Mouse (Mus musculus) heart, postnatal 36 days (tissue): Measurements from ENCODE around the gene Cenpf. TPM values are rescaled to one million over a fixed set of nuclear protein-coding genes. Genes with fewer than 3 reads are reported as not detected.
"Not testable (repeated sequence)": the region's sequence is repeated elsewhere in the genome, so short reads cannot be mapped to it uniquely, and the experiment has no call there.

Source experiments
- DNase-seq, 2 experiments: peaks; one replicate each; pipeline ENCODE4 v3.0.0; 2021 to 2022
- intact Hi-C: fragments of 180-260 bp; cut with DNase I; formaldehyde crosslinking; loops from one replicate; pipeline ENCODE4 v1.15.1; 2025
- total RNA-seq, 2 experiments: library from RNA; stranded (reverse); gene quantifications; 2 replicates each; pipeline ENCODE4 v1.2.3; 2021

Cenpf gene
- total RNA-seq, 2 experiments from 2014 or later: 2.8 to 5.0 TPM

DNA sequence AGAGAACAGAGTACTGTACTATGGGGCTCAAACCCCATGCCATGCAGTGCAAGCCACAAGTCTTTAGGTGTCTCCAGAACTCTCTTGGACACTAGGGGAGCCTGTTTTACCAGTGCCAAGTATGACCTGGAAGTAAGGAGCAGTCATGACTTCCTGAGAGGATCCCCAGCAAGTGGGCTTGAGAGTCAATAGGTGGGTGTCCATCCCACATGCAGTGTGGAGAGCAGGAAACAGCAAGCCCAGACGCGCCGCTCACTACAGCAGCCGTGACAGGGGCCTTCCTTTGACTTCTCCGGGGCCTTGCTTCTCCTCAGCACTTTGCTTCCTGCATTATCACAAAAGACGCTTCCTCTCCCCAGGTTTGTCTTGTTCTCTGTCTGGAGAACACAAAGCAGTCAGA, 12.3 kb upstream of the Cenpf start:
- intact Hi-C loops: loop anchor here (2.0 kb wide), 1 partner anchor 227 kb away; no protein-coding TSS in a partner anchor
- no peak for DNase-seq

DNA sequence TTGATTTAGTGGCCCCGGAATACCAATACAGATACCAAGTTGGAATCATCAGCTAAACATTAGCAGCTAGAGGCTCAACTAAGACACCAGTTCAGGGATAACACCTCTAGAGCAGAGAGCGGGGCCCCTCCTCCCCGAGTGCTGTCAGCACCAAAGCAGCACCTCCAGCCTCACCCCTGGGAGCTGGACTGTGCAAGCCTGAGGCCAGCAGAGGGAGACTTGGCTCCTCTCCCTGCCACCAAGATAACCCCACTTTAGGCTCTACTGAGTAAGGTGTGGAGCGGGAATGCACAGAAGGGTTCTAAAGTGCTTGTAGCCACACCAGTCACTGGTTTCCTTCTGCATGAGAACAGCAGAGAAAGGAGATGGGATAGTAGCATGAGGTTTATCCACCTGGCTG, 10.5 kb upstream of the Cenpf start:
- intact Hi-C loops: loop anchor here (10.0 kb wide), 1 partner anchor 476 kb away; the partner anchor contains the start of gene Prox1

DNA sequence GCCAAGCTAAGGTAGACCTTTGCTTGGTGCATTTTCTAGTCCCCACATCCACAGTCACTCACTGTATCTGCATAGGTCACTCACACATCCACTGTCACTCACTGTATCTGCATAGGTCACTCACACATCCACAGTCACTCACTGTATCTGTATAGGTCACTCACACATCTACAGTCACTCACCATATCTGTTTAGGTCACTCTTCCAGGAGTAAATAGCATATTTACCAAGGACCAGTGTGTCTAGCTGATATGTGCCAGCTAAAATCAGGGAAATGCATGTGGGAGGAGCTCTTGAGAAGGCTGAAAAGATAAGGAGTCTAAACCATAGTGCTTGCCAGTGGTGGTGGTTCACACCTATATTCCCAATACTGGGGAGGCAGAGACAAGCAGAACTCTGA, 7.4 kb upstream of the Cenpf start:
- intact Hi-C loops: loop anchor here (10.0 kb wide), 1 partner anchor 479 kb away; the partner anchor contains the start of gene Prox1
- DNase-seq: no peak

More for the DNA sequence above, 10.5 kb upstream of the Cenpf start:
- peak; percentile 36 to 40 for DNase-seq

DNA sequence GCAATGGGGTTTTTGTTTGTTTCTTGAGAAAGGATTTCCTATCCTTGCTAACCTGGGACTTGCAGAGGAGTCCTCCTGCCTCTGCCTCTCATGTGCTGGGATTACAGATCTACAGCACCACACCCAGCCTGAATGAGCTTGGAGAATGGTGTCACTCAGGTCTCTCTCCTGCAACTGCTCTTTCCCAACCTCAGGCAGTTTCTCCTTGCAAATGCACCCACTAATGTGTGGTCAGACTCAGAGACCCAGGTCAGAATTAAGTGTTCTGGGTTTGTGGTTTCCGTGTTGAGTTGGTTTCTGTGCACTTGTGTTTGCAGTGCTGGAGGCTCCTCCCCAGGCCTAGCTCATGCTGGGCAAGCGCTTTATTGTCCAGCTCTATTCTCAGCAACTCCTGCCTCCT, 6.5 kb upstream of the Cenpf start:
- intact Hi-C loops: loop anchor here (10.0 kb wide), 1 partner anchor 480 kb away; the partner anchor contains the start of gene Prox1
- DNase-seq: no peak

DNA sequence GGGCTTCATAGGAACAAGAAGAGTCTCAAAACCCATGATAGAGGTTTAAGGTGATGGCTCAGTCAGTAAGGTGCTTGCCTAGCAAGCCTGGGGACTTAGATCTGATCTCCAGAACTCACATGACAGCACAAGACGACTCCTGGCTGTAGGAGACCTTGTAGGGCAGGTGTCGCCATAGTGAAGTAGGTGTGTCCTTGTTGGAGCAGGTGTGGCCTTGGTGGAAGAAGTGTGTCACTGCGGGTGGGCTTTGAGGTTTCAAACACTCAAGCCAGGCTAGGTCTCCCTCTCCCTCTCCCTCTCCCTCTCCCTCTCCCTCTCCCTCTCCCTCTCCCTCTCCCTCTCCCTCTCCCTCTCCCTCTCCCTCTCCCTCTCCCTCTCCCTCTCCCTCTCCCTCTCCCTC, 4.6 kb upstream of the Cenpf start:
- DNase-seq: not testable (repeated sequence)
- intact Hi-C loops: loop anchor here (10.0 kb wide), 1 partner anchor 482 kb away; the partner anchor contains the start of gene Prox1

DNA sequence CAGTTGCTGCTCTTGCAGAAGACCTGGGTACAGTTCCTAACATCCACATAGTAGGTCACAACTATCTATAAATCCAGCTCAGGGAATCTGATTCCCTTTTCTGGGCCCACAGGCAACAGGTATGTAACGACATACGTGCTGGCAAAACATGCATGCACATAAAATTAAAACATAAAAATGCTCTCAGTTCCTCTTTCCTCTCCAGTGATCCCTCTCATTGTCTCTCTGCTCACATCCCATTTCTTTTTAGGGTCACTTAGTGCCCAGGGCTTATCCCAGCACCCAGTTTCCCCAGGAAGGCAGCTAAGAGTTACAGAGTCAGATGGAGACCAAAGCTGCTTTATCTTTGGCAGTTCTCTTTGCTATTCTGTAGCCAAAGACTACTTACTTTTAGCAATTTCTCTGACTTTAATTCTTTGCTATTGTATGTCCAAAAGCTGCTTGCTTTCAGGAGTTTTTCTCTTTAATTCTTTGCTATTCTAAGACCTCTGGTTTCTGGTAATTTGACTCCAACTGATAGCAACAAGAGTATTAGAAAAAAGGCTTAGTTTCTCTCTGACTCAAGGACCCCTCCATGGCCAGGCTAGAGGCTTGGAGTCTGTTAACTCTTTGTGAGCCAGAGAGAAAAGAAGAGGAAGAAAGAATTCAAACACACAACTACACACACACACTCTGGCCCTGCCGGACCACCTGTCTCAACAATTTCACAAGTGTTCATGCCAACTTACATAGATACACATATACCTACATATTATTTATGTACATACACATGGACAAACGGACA, 1.4 kb upstream of the Cenpf start:
- no peak for DNase-seq
- intact Hi-C loops: loop anchor here (5.0 kb wide), 1 partner anchor 238 kb away; no protein-coding TSS in a partner anchor

DNA sequence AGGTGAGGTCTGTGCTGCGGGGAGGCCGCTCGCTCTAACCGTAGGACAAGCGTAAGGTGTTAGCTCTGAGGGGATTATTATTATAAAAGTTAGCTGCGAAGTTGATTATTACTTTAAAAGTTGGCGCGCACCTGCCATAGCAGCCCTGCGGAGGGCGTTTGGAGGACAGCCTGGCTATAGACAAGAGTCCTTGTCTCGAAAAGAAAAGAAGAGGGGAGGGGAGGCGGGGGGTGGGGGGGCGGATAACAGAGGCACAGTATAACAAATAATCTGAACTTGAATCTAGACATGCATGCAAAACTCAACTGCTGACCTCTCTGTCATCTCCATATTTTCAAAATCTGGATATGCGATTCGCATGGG, 483 bp upstream of the Cenpf start:
- DNase-seq: no peak
- intact Hi-C loops: loop anchor here (5.0 kb wide), 1 partner anchor 239 kb away; no protein-coding TSS in a partner anchor

DNA sequence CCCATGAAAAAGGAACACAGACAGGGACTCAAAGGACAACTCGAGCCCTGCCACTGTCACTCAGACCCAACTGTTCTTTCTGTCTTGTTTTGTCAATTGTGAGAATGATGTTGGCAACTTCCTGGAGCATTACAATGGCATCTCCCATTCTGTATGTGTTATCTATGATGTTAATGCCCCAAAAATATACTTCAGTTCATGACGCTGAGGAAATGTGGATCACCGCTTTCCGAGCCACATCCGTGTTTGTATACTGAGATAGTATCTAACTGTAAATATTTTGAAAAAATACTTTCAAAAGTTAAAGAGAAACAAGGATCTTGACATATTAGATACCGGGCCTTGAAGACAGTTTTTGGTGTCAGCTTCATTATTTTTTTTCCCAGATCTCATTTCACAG, 1.9 kb downstream of the Cenpf start:
- intact Hi-C loops: loop anchor here (5.0 kb wide), 1 partner anchor 241 kb away; no protein-coding TSS in a partner anchor
- DNase-seq: no peak

DNA sequence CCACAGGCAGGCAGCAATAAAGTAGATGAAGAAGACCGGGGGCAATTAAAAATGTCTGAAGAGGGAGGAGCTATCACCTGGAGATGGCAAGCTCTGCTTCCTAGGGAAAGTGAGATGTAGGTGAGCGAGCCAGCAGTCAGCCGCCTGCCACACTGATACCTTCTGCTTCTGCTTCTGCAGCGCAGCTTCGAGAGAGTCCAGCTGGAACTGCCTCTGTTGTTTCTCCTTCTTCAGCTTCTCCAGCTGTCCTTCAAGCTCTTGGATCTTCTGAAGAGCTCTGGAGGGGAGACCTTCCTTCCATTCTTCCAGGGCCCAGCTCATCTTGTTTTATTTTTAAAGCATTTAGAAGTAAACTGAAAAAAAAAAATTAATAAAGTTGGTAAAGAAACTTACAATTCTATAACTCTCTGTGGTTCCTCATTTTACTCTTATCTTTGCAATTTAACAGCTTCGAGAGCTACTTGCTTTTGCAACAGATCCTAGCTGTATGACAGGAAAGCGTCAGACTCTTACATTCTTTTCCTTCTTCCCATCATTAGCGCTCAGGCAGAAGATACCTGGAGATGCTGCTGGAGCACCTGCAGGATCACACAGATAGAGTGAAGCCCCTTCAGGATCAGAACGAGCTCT, 3.0 kb downstream of the Cenpf start:
- no peak for DNase-seq
- intact Hi-C loops: loop anchor here (5.0 kb wide), 1 partner anchor 242 kb away; no protein-coding TSS in a partner anchor

DNA sequence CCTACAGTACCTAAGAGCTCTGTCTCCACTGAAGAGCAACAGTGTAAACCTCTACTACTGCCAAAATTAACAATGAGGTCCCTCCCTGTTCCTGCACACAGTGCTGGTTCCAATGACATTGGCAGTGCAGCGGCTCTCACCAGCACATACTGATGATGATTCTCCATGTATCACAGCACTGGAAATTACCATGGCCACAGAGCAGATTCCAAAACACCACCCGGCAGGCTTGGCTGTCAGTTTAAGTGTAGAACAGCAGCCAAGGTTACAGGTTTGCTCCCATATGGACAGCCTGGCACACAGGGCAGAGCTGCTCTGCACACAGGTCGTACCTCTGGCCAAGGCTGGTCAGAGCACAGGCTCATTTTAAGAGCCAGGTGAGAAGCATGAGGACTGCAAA, 8.3 kb downstream of the Cenpf start:
- intact Hi-C loops: loop anchor here (5.0 kb wide), 1 partner anchor 293 kb away; no protein-coding TSS in a partner anchor

DNA sequence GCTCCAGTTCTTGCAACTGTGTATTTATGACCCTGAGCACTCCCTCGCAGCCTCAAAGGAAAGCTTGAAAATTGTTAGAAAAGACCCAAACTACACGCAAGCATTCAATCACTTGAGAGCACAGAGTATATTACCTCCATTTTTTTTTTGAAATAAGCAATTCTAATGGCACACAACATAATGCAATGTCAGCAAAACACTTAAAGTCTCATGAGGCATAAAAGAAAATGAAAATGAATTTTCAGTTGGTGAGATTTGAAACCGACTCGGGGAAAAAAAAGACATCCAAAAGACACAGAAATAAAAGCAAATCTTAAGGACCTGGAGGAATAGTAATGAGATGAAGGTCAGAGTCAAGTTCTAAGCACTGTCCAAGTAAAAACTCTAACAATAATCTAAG, 11.9 kb downstream of the Cenpf start:
- DNase-seq: no peak
- intact Hi-C loops: loop anchor here (1.0 to 5.0 kb wide), 2 partner anchors 296 to 653 kb away; no protein-coding TSS in a partner anchor

More for the DNA sequence above, 8.3 kb downstream of the Cenpf start:
- peak; percentile 31 to 43 for DNase-seq

DNA sequence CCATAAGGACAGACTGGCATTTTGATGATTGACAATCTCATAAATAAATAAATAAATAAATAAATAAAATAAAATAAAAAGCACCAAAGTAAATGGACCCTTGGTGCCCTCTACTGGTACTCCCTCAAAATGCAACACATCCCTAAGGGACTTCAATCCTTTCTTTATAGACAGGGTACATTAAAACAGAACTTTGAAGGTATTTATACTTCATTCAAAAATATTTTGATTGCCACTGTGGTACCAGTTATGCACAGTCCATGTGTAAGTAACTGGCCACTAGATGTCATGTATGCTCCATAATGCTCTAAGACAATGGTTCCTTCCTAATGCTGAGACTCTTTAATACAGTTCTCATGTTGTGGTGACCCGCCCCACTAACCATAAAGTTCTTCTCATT, 12.5 kb downstream of the Cenpf start:
- intact Hi-C loops: loop anchor here (1.0 to 5.0 kb wide), 2 partner anchors 297 to 652 kb away; no protein-coding TSS in a partner anchor
- DNase-seq: peak; percentile 34 to 40

DNA sequence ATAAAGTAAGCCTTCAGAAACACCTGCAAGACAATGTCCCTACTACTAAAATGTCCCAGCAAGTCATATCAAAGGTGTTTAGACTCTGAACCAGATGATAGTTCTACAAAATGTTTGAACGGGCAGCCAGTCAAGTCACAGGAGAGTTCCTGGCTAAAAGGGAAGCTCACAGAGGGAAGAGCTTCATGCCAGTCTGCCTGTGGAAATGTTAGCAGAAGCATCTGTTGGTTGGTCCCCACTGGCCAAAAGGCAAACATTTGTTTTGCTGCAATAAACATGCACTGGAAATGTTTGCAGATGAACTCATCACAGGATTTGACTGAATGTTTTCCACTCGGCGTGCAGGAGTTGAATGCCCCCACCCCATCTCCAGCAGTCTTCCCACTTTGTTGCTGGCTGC, 21.9 kb downstream of the Cenpf start:
- intact Hi-C loops: no loop called here
- no peak for DNase-seq

DNA sequence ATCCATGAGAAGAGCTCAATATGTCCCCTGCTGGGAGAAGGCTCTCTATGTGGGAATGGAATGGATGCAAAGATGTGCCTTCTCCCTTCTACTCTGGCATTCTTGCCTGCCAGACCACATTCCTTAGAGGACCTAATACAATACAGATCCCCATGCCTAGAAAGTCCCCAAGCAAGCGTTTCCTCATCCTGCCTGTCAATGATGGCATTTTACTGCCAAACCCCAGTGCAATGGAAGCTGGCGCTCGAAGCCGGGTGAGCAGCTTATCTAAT, 23.1 kb downstream of the Cenpf start:
- intact Hi-C loops: no loop called here
- DNase-seq: no peak

DNA sequence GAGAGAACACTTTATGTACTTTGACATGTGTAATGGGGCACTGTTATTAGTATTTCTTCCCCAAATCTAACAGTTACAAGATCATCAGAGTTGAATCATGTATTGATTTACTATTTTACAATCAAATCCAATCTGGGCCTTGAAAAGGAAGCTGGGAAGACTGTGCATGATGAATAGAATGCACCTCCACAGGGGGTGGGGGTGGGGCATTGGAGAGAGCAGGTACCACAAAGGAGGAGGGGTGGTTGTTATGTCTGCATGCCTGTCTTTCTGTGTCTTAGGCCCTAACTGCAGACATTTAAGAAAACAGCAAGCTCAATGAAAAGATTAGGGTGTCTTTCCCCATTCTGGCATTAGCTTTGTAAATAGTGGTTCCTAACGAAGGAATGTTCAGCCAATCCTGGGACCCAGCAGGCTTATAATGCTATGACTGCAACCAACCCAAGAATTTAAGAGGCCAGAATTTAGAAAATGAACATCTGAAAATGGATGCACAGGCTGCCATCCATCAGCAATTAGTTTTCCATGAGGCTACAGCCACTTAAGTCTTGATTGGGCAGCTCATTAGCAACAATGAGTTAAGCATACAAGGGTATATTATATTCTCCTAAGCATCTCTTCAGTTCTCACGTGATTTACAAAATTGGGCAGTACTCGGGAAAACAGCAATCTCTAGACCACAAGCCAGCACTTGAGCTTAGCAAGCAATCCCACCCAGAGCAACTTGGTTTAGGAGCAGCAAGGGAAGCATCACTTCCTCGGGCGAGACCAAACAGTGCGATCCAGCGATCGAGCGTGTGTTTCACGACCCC, 23.6 kb downstream of the Cenpf start:
- intact Hi-C loops: no loop called here
- DNase-seq: no peak

DNA sequence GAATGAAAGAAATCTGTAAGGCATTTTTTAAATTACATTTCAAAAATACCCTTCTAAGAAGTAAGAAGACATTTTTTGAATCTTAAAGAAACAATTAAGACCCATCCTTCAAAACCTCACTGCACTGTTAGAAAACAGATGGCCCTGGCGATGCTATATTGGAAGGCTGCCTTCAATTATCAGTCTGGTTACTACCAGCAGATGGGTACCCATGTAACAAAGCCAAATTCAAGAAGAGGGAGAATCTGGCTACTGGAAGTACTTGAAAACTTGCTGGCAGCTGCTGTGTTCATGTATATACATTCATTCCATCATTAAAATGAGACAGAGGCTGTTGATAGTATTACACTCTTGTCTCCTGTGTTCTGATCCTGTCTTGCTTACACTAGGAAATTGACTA, 24.4 kb downstream of the Cenpf start:
- DNase-seq: no peak

DNA sequence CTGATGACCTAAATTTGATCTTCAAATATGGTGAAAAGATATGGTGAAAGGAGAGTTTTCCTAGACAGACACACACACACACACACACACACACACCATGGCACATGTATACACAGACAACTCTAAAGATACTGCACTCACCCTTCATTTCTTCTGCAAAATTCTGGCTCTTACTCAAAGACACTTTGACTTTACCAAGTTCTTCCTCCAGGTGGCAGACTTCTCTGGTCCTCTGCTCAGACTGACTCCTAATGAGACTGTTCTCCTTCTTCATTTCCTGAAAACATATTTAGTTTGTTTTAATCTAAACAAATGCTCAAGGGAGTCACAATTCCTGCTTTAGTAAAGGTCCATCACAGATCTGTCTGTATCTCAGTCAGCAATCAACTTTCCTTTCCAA, 26.0 kb downstream of the Cenpf start:
- peak; percentile 23 to 32 for DNase-seq
- intact Hi-C loops: no loop called here

More for the DNA sequence above, 24.4 kb downstream of the Cenpf start:
- intact Hi-C loops: no loop called here

DNA sequence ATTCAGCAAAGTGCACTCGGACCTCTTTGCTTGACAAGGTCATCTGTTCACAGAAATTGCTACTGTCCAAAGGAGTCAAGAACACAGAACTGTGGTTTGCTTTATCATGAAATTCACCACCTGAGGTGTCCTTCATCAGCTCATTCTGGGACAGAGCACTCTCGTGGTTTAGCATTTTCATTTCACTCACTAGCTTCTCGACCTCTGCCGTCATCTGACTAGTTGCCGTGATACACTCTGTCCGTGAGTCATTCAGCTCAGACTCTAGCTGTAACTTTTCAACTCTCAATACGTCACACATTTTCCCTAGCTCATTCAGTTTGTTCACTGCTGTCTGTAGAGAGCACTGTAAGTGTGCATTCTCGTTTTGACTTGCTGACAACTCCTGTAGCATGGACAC, 30.5 kb downstream of the Cenpf start:
- intact Hi-C loops: no loop called here
- no peak for DNase-seq

DNA sequence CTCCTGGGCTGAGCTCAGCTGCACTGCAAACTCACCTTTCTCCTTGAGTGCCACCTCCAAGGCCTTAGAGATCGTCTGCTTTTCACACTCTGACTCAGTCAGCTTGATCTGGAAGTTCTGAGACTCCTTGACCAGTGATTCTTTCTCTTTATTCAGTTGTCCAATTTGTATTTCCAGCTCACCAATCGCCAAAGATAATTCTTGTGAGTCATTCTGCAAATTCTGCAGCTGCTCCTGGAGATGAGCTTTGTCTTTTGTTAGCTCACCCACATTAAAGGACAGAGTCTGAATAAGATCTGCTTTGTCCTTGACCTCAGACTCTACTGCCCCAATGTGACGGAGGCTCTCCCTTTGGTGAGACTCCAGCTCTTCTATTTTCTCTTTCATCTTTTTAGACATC, 34.1 kb downstream of the Cenpf start:
- intact Hi-C loops: no loop called here
- DNase-seq: no peak

DNA sequence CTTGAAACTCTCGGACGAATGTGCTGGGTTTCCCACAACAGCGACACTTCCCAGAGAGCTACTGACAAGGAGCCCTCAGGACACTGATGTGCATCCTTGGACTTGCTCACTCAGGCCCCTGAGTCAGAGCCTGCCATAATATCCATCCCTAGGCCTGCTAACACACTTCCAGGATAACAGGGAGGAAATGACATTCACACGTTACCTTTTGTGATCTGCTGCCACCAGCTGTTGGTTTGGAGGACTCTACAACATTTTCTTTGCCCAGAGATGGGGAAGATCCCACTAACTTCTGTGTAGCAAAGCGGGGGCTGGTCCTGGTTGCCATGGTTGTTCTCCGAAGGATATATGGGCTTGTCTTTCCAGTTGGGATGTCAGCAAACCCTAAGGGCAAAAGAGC, 41.3 kb downstream of the Cenpf start:
- DNase-seq: no peak
- intact Hi-C loops: no loop called here

DNA sequence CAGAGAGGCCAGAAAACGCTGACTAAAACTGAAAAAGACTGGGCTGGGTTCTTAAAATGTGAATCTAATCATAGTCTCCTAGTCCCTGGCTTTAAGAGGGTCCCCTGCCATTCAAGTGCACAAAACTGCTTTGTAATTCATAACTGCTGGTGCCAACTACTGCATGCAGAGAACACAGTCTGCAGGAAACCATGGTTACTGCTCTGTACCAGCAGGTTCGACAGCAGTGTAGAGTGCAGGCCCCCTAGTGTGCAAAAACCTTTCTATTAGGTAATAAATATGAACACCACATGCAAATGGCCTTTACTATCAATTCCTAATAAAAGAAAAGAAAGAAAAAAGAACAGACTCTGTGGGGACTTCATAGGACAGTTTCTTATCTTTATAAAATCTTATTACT, 42.5 kb downstream of the Cenpf start:
- intact Hi-C loops: no loop called here
- DNase-seq: no peak
